Comparison of ENCODE assay signal across 40 mouse cellular contexts in genomic region chr11:72307461-72307860, GRCm38 (mm10). TPM values are rescaled to one million over a fixed set of nuclear protein-coding genes. Genes with fewer than 3 reads are reported as not detected.
DNase-seq lines count a peak whose midpoint lies in the region; ATAC-seq lines count a peak whose summit lies in the region.
"Had no signal": no experiment of that assay in that cellular context is flagged by ENCODE, and none has a peak within 500 bp of the region (broad histone marks: within the 10 kb centered on the region; RNA-seq: fewer than 3 reads in every experiment).

No protein-coding gene starts in this region.

- H3K27me3 ChIP-seq in heart, embryonic 12.5 days (replicated peaks): peaks cover 2% of the 10 kb centered on the region
- H3K27me3 ChIP-seq: forebrain, embryonic 15.5 days; hindbrain, embryonic 15.5 days; kidney, embryonic 15.5 days; lung, embryonic 15.5 days; neural tube, embryonic 15.5 days had no signal

- H3K9ac ChIP-seq in heart, embryonic 12.5 days: no peak overlapping the region
- H3K9ac ChIP-seq: embryonic facial prominence, embryonic 13.5 days; forebrain, embryonic 15.5 days; hindbrain, embryonic 15.5 days; kidney, embryonic 15.5 days; limb, embryonic 12.5 days; lung, embryonic 15.5 days; midbrain, embryonic 15.5 days; neural tube, embryonic 15.5 days had no signal

- H3K9me3 ChIP-seq in heart, embryonic 12.5 days (replicated peaks): no peaks in the 10 kb centered on the region
- H3K9me3 ChIP-seq: embryonic facial prominence, embryonic 13.5 days; forebrain, embryonic 10.5 days; forebrain, embryonic 15.5 days; hindbrain, embryonic 10.5 days; hindbrain, embryonic 15.5 days; kidney, embryonic 15.5 days; limb, embryonic 12.5 days; lung, embryonic 15.5 days; midbrain, embryonic 10.5 days; midbrain, embryonic 15.5 days; neural tube, embryonic 15.5 days had no signal

- no peak overlapping the region for H3K4me3 ChIP-seq in heart, embryonic 12.5 days
- H3K4me3 ChIP-seq: embryonic facial prominence, embryonic 13.5 days; forebrain, embryonic 10.5 days; forebrain, embryonic 15.5 days; gastrocnemius, adult 2 months; hindbrain, embryonic 10.5 days; hindbrain, embryonic 15.5 days; kidney, embryonic 15.5 days; limb, embryonic 12.5 days; lung, embryonic 15.5 days; midbrain, embryonic 10.5 days; midbrain, embryonic 15.5 days; neural tube, embryonic 15.5 days had no signal

- H3K36me3 ChIP-seq in heart, embryonic 12.5 days: no peaks in the 10 kb centered on the region
- H3K36me3 ChIP-seq: embryonic facial prominence, embryonic 13.5 days; forebrain, embryonic 10.5 days; forebrain, embryonic 15.5 days; hindbrain, embryonic 10.5 days; hindbrain, embryonic 15.5 days; kidney, embryonic 15.5 days; limb, embryonic 12.5 days; lung, embryonic 15.5 days; midbrain, embryonic 10.5 days; midbrain, embryonic 15.5 days; neural tube, embryonic 15.5 days had no signal

- peak; percentile 61 for DNase-seq in heart, adult 11 months
- peak; percentile 45 to 63 for DNase-seq in left cerebral cortex, adult 18-20 months (ENCODE audit: low spot score in 2 of 2)
- no peak for DNase-seq in left cerebral cortex, adult 11 months (ENCODE audit: low spot score)
- peak; percentile 80 for DNase-seq in brain, adult 2 months (ENCODE audit: low read depth, low spot score)
- peak; percentile 30 to 36 for DNase-seq in left cerebral cortex, postnatal 36 days (ENCODE audit: low spot score in 2 of 2)
- no peak for DNase-seq in gastrocnemius, postnatal 25 days
- DNase-seq: adrenal gland, postnatal 25 days; cerebellum, adult 18-20 months; cerebellum, postnatal 10 days; gastrocnemius, adult 2 months; heart, postnatal 14 days; kidney, adult 18-20 months; kidney, postnatal 25 days; retina, postnatal 1 day; thymus, postnatal 4 days had no signal

- 78% methylated on average over 5 of the region's 5 CpGs for WGBS in heart, embryonic 12.5 days

- intact Hi-C loops in left cerebral cortex, postnatal 36 days (cut with DNase I): no loop called here

- H3K4me1 ChIP-seq in heart, embryonic 12.5 days (replicated peaks): peaks cover 11% of the 10 kb centered on the region
- H3K4me1 ChIP-seq: embryonic facial prominence, embryonic 13.5 days; forebrain, embryonic 10.5 days; forebrain, embryonic 15.5 days; hindbrain, embryonic 10.5 days; hindbrain, embryonic 15.5 days; kidney, embryonic 15.5 days; limb, embryonic 12.5 days; midbrain, embryonic 10.5 days; midbrain, embryonic 15.5 days; neural tube, embryonic 15.5 days had no signal

- ATAC-seq in heart, embryonic 12.5 days (ENCODE audit: insufficient number of reproducible peaks, low FRiP score): no peak
- ATAC-seq: CD4-positive, CD25-positive, alpha-beta regulatory T cell, adult 4 months; forebrain, embryonic 15.5 days; midbrain, embryonic 15.5 days had no signal

- H3K4me2 ChIP-seq in heart, embryonic 12.5 days: no peak overlapping the region
- H3K4me2 ChIP-seq: embryonic facial prominence, embryonic 13.5 days; forebrain, embryonic 15.5 days; hindbrain, embryonic 15.5 days; kidney, embryonic 15.5 days; limb, embryonic 12.5 days; lung, embryonic 15.5 days; midbrain, embryonic 15.5 days; neural tube, embryonic 15.5 days had no signal

- H3K27ac ChIP-seq in heart, embryonic 12.5 days (ENCODE audit: poor library complexity, severe bottlenecking): no peak overlapping the region
- H3K27ac ChIP-seq: embryonic facial prominence, embryonic 13.5 days; forebrain, embryonic 10.5 days; forebrain, embryonic 15.5 days; gastrocnemius, adult 2 months; hindbrain, embryonic 10.5 days; hindbrain, embryonic 15.5 days; kidney, embryonic 15.5 days; limb, embryonic 12.5 days; lung, embryonic 15.5 days; midbrain, embryonic 10.5 days; midbrain, embryonic 15.5 days; neural tube, embryonic 15.5 days had no signal

RNA-seq across cellular contexts. Expression of gene Xaf1, which starts 6.0 kb away (rescaled TPM):
- 6.2 and 6.8 TPM in 2 replicates for polyA plus RNA-seq in heart, embryonic 12.5 days (2016; fragmentation: Nextera tagmentation; extraction: Ambion mirVana)
- 1 to 10 TPM; 7.5 to 7.6 TPM for total RNA-seq in left cerebral cortex, adult 18-20 months (2021)
- 1 to 10 TPM; 6.2 to 6.6 TPM for total RNA-seq in left cerebral cortex, postnatal 36 days (2021)
- total RNA-seq in gastrocnemius, postnatal 25 days (2021): 1 to 10 TPM; 4.6 TPM

RNA-seq across cellular contexts. Expression of gene Fbxo39, which starts 6.8 kb away (rescaled TPM):
- not detected in 2 replicates for polyA plus RNA-seq in heart, embryonic 12.5 days (2016; fragmentation: Nextera tagmentation; extraction: Ambion mirVana)
- not detected for total RNA-seq in left cerebral cortex, adult 18-20 months (2021)
- not detected for total RNA-seq in left cerebral cortex, postnatal 36 days (2021)
- total RNA-seq in gastrocnemius, postnatal 25 days (2021): not detected
- total RNA-seq: adrenal gland, adult 18-20 months; common myeloid progenitor, adult 5-6 weeks; gastrocnemius, adult 2 months; gastrocnemius, postnatal 4 days; heart, adult 8-10 months; heart, postnatal 14 days; layer of hippocampus, postnatal 14 days; liver, adult 2 months; megakaryocyte progenitor cell, adult 5-6 weeks had no signal
- polyA plus RNA-seq: brain, embryonic 14.5 days; embryonic facial prominence, embryonic 13.5 days; forebrain, embryonic 10.5 days; forebrain, embryonic 15.5 days; heart, embryonic 14.5 days; hindbrain, embryonic 10.5 days; hindbrain, embryonic 15.5 days; intestine, embryonic 14.5 days; kidney, embryonic 15.5 days; limb, embryonic 12.5 days; liver, adult 2 months; liver, embryonic 16.5 days; lung, embryonic 15.5 days; midbrain, embryonic 10.5 days; midbrain, embryonic 15.5 days; neural tube, embryonic 15.5 days had no signal

RNA-seq across cellular contexts. Expression of gene Slc13a5, which starts 40.4 kb away (rescaled TPM):
- polyA plus RNA-seq in heart, embryonic 12.5 days (2016; fragmentation: Nextera tagmentation; extraction: Ambion mirVana): 0.17 and 0.36 TPM in 2 replicates
- total RNA-seq in left cerebral cortex, adult 18-20 months (2021): 10 to 100 TPM; 13.0 to 17.9 TPM
- 10 to 100 TPM; 14.2 to 21.9 TPM for total RNA-seq in left cerebral cortex, postnatal 36 days (2021)
- total RNA-seq in gastrocnemius, postnatal 25 days (2021): under 1 TPM in 1 of 2 experiments, not detected in 1; 0.19 TPM
- total RNA-seq: adrenal gland, adult 18-20 months; common myeloid progenitor, adult 5-6 weeks; gastrocnemius, adult 2 months; heart, adult 8-10 months; heart, postnatal 14 days had no signal
- polyA plus RNA-seq: CD4-positive, CD25-positive, alpha-beta regulatory T cell, adult 4 months; forebrain, embryonic 10.5 days; limb, embryonic 12.5 days; liver, embryonic 16.5 days; thymus, postnatal 0 days had no signal

RNA-seq across cellular contexts. Expression of gene Tekt1, which starts 54.8 kb away (rescaled TPM):
- 0.32 and 0.85 TPM in 2 replicates for polyA plus RNA-seq in heart, embryonic 12.5 days (2016; fragmentation: Nextera tagmentation; extraction: Ambion mirVana)
- total RNA-seq in left cerebral cortex, adult 18-20 months (2021): 1 to 10 TPM; 2.4 to 3.1 TPM
- total RNA-seq in left cerebral cortex, postnatal 36 days (2021): 1 to 10 TPM; 2.2 to 2.9 TPM
- under 1 TPM; 0.64 to 0.70 TPM for total RNA-seq in gastrocnemius, postnatal 25 days (2021)
- total RNA-seq: liver, adult 2 months; megakaryocyte progenitor cell, adult 5-6 weeks had no signal
- polyA plus RNA-seq: CD4-positive, CD25-positive, alpha-beta regulatory T cell, adult 4 months; liver, adult 2 months; liver, embryonic 16.5 days had no signal

Comparison
In these comparisons a context has a peak if more than half of its experiments do, and no peak if none do; other contexts are left out.
1. DNase-seq: peak in heart, adult 11 months (single experiment), left cerebral cortex, adult 18-20 months (2 of 2), brain, adult 2 months (single experiment) and left cerebral cortex, postnatal 36 days (2 of 2); none in left cerebral cortex, adult 11 months (single experiment) and gastrocnemius, postnatal 25 days (single experiment).
2. RNA of gene Slc13a5, which starts 40.4 kb away (total RNA-seq): 14.2 to 21.9 TPM in left cerebral cortex, postnatal 36 days and 13.0 to 17.9 TPM in left cerebral cortex, adult 18-20 months; 0.19 TPM in gastrocnemius, postnatal 25 days; every median in the first group is over 10 times any median in the second.